Mouse (Mus musculus): Measurements from ENCODE around the gene Lhx8.

DNA sequence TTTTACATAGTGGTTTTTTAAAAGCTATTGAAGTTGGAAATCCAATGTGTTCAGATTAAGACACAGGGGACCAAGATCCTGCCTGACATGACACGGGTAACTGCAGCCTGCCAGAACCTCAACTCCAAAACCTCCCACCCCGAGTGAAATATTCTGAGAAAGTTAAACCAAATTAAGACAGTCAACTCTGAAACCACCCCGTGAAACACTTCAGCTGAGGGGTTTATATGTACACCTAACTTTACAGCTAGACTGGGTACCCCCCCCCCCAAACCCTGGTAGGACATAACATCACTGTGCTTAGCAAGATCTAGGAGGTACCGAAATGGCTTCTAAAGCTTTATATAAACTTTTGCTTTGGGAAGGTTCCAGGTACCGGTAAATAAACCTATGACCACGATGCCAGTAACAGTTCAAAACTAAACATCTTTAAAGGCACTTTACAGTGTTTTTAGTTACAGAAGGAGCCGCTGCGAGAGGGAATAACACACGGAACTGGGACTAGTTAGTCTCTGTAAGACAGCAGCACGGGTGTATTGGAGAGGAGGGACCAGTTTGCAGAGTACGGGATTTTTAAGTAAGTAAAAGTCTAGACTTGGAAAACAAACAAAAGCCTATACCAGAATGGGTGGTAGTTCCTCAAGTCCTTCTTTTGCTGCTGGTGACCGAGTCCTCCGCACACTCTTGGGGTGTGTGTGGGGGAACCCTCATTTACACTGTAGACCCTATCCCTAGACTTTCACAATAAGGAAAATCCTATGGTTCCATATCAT lies 3.2 kb downstream of the Lhx8 start:
- TF ChIP-seq CTCF (IDR thresholded peaks at IDR 0.05; ENCODE audit: low read depth) (no peak), EP300 (IDR thresholded peaks at IDR 0.05; ENCODE audit: low read depth) (no peak)

All from liver, postnatal 0 days (tissue).